Comparison of ENCODE assay signal across 9 mouse cellular contexts in genomic region chr5:114698044-114698746, GRCm38 (mm10). TPM values are rescaled to one million over a fixed set of nuclear protein-coding genes. Genes with fewer than 3 reads are reported as not detected.
A peak's percentile ranks its signal among the peaks of the same experiment; 100 is the strongest.
DNase-seq lines count a peak whose midpoint lies in the region; ATAC-seq and TF ChIP-seq lines count a peak whose summit lies in the region.
"Had no signal": no experiment of that assay in that cellular context is flagged by ENCODE, and none has a peak within 500 bp of the region (broad histone marks: within the 10 kb centered on the region; RNA-seq: fewer than 3 reads in every experiment).

No protein-coding gene starts in this region.

- WGBS in hindbrain, embryonic 15.5 days = 70% methylated on average over 19 of the region's 19 CpGs
- WGBS in hindbrain, embryonic 12.5 days = 91% methylated on average over 19 of the region's 19 CpGs
- WGBS in lung, adult 2 months = 83% methylated on average over 19 of the region's 19 CpGs
- 88% methylated on average over 19 of the region's 19 CpGs for WGBS in intestine, postnatal 0 days

- no peak for TF ChIP-seq CTCF in lung, adult 2 months (IDR thresholded peaks at IDR 0.05; ENCODE audit: insufficient read depth, low read length)
- no peak for TF ChIP-seq CTCF in intestine, postnatal 0 days (IDR thresholded peaks at IDR 0.05; ENCODE audit: low read depth)

- ATAC-seq in hindbrain, embryonic 15.5 days (ENCODE audit: low FRiP score, low read depth) = peak; percentile 69; the same call in 1 of the 2 replicates
- no peak for ATAC-seq in hindbrain, embryonic 12.5 days (ENCODE audit: low FRiP score)
- ATAC-seq in intestine, postnatal 0 days = no peak

- H3K9ac ChIP-seq in hindbrain, embryonic 15.5 days = no peak overlapping the region
- no peak overlapping the region for H3K9ac ChIP-seq in hindbrain, embryonic 12.5 days
- no peak overlapping the region for H3K9ac ChIP-seq in intestine, postnatal 0 days (ENCODE audit: low read depth, low read length)

- H3K9me3 ChIP-seq in hindbrain, embryonic 15.5 days = no peaks in the 10 kb centered on the region
- no peaks in the 10 kb centered on the region for H3K9me3 ChIP-seq in hindbrain, embryonic 12.5 days (replicated peaks)
- H3K9me3 ChIP-seq in intestine, postnatal 0 days (ENCODE audit: control insufficient read depth) = no peaks in the 10 kb centered on the region

- peak overlapping the region; percentile 56 for H3K27ac ChIP-seq in hindbrain, embryonic 15.5 days (replicated peaks)
- no peak overlapping the region for H3K27ac ChIP-seq in hindbrain, embryonic 12.5 days
- H3K27ac ChIP-seq in intestine, postnatal 0 days (ENCODE audit: low read depth, low read length) = no peak overlapping the region

- H3K4me2 ChIP-seq in hindbrain, embryonic 15.5 days = no peak overlapping the region
- no peak overlapping the region for H3K4me2 ChIP-seq in hindbrain, embryonic 12.5 days (replicated peaks)
- no peak overlapping the region for H3K4me2 ChIP-seq in intestine, postnatal 0 days (replicated peaks; ENCODE audit: low read depth)

- H3K36me3 ChIP-seq in hindbrain, embryonic 15.5 days = no peaks in the 10 kb centered on the region
- H3K36me3 ChIP-seq in hindbrain, embryonic 12.5 days = no peaks in the 10 kb centered on the region
- H3K36me3 ChIP-seq in intestine, postnatal 0 days (ENCODE audit: control insufficient read depth, insufficient read depth) = no peaks in the 10 kb centered on the region

- DNase-seq in cerebellum, postnatal 10 days = peak; percentile 98
- peak; percentile 83 for DNase-seq in layer of hippocampus, adult 11-12 months (ENCODE audit: low spot score)
- DNase-seq in right cerebral cortex, postnatal 10 days (ENCODE audit: low spot score in 2 of 2) = peak; percentile 92
- no peak for DNase-seq in lung, adult 2 months
- no peak for DNase-seq in kidney, adult 8-10 months
- DNase-seq: thymus, postnatal 36 days had no signal

- H3K4me1 ChIP-seq in hindbrain, embryonic 15.5 days (replicated peaks) = no peaks in the 10 kb centered on the region
- peaks cover 3% of the 10 kb centered on the region; the same call in 1 of the 2 replicates for H3K4me1 ChIP-seq in hindbrain, embryonic 12.5 days
- no peaks in the 10 kb centered on the region for H3K4me1 ChIP-seq in lung, adult 2 months (ENCODE audit: control insufficient read depth, insufficient read depth, low read length)
- H3K4me1 ChIP-seq in intestine, postnatal 0 days (replicated peaks; ENCODE audit: control insufficient read depth, insufficient read depth, low read length) = no peaks in the 10 kb centered on the region

- no peak overlapping the region for H3K4me3 ChIP-seq in hindbrain, embryonic 15.5 days
- H3K4me3 ChIP-seq in hindbrain, embryonic 12.5 days = no peak overlapping the region
- H3K4me3 ChIP-seq in lung, adult 2 months (replicated peaks; ENCODE audit: extremely low read depth, low read depth, low read length) = no peak overlapping the region
- H3K4me3 ChIP-seq in intestine, postnatal 0 days (ENCODE audit: low read depth, low read length) = no peak overlapping the region

- H3K27me3 ChIP-seq in hindbrain, embryonic 15.5 days = no peaks in the 10 kb centered on the region
- peaks cover 7% of the 10 kb centered on the region; the same call in 1 of the 2 replicates for H3K27me3 ChIP-seq in hindbrain, embryonic 12.5 days
- H3K27me3 ChIP-seq in intestine, postnatal 0 days (replicated peaks; ENCODE audit: control insufficient read depth, insufficient read depth, low read length) = no peaks in the 10 kb centered on the region

- no peak for TF ChIP-seq POLR2A in lung, adult 2 months (IDR thresholded peaks at IDR 0.05; ENCODE audit: borderline replicate concordance, extremely low read depth, low read depth, low read length)

RNA-seq across cellular contexts. Expression of gene Gltp, which starts 7.4 kb away (rescaled TPM):
- polyA plus RNA-seq in hindbrain, embryonic 15.5 days (2015; fragmentation: Nextera tagmentation; extraction: Ambion mirVana) = 46.6 and 48.0 TPM in 2 replicates
- polyA plus RNA-seq in hindbrain, embryonic 12.5 days (2016; fragmentation: Nextera tagmentation; extraction: Ambion mirVana) = 60.5 and 63.3 TPM in 2 replicates
- 222 and 259 TPM in 2 replicates for polyA plus RNA-seq in lung, adult 2 months (2012; rRNA removed)
- polyA plus RNA-seq in intestine, postnatal 0 days (2015; fragmentation: Nextera tagmentation; extraction: Ambion mirVana) = 111 and 115 TPM in 2 replicates

RNA-seq across cellular contexts. Expression of gene Tchp, which starts 9.4 kb away (rescaled TPM):
- polyA plus RNA-seq in hindbrain, embryonic 15.5 days (2015; fragmentation: Nextera tagmentation; extraction: Ambion mirVana) = 13.3 and 18.6 TPM in 2 replicates
- 19.6 and 21.1 TPM in 2 replicates for polyA plus RNA-seq in hindbrain, embryonic 12.5 days (2016; fragmentation: Nextera tagmentation; extraction: Ambion mirVana)
- 12.2 and 17.3 TPM in 2 replicates for polyA plus RNA-seq in lung, adult 2 months (2012; rRNA removed)
- 3.7 and 4.2 TPM in 2 replicates for polyA plus RNA-seq in intestine, postnatal 0 days (2015; fragmentation: Nextera tagmentation; extraction: Ambion mirVana)

RNA-seq across cellular contexts. Expression of gene Trpv4, which starts 40.0 kb away (rescaled TPM):
- 1.6 and 1.9 TPM in 2 replicates for polyA plus RNA-seq in hindbrain, embryonic 15.5 days (2015; fragmentation: Nextera tagmentation; extraction: Ambion mirVana)
- 1.3 and 1.5 TPM in 2 replicates for polyA plus RNA-seq in hindbrain, embryonic 12.5 days (2016; fragmentation: Nextera tagmentation; extraction: Ambion mirVana)
- polyA plus RNA-seq in lung, adult 2 months (2012; rRNA removed) = 8.8 and 10.1 TPM in 2 replicates
- 0.70 and 1.0 TPM in 2 replicates for polyA plus RNA-seq in intestine, postnatal 0 days (2015; fragmentation: Nextera tagmentation; extraction: Ambion mirVana)

Comparison
In these comparisons a context has a peak if more than half of its experiments do, and no peak if none do; other contexts are left out.
1. DNase-seq: peak in cerebellum, postnatal 10 days (2 of 2), layer of hippocampus, adult 11-12 months (single experiment) and right cerebral cortex, postnatal 10 days (2 of 2); none in lung, adult 2 months (single experiment) and kidney, adult 8-10 months (0 of 2).